Mouse (Mus musculus) ES-E14 (cell line): ENCODE results near the gene Robo1. TPM values are rescaled to one million over a fixed set of nuclear protein-coding genes. Genes with fewer than 3 reads are reported as not detected.

Experiments used
- DNase-seq: peaks from one replicate; pipeline ENCODE4 v3.0.0-alpha.2; 2013; ENCODE audit warnings: low read depth, low spot score
- H3K27ac ChIP-seq: 2 replicates; pipeline ENCODE4 v1.5.1; 2012; ENCODE audit warnings: low read depth, mild to moderate bottlenecking, low read length, moderate library complexity, mixed read lengths; ENCODE audit not compliant: poor library complexity, insufficient read depth, severe bottlenecking
- H3K36me3 ChIP-seq: 2 replicates; pipeline ENCODE4 v1.6.1; 2012; ENCODE audit warnings: mild to moderate bottlenecking, low read length, moderate library complexity, mixed read lengths; ENCODE audit not compliant: control insufficient read depth, poor library complexity, insufficient read depth, severe bottlenecking
- H3K4me1 ChIP-seq, 2 experiments: fragments of 150-350 bp in 1 of 2; sonication (generic) in 1 of 2; 2 replicates each; pipeline ENCODE4 v1.6.1; 2012; ENCODE audit warnings: low read length in 2 of 2, mild to moderate bottlenecking in 1 of 2, mixed read lengths in 1 of 2; ENCODE audit not compliant: control insufficient read depth in 2 of 2, insufficient read depth in 2 of 2, poor library complexity in 1 of 2
- H3K4me3 ChIP-seq, 2 experiments: fragments of 150-350 bp in 1 of 2; sonication (generic) in 1 of 2; 2 replicates each; pipeline ENCODE4 v1.5.1; 2012; ENCODE audit warnings: low read length in 2 of 2, low read depth in 1 of 2, mild to moderate bottlenecking in 1 of 2, mixed read lengths in 1 of 2; ENCODE audit not compliant: insufficient read depth in 1 of 2, poor library complexity in 1 of 2, severe bottlenecking in 1 of 2
- H3K9ac ChIP-seq: 2 replicates; pipeline ENCODE4 v1.6.1; 2012; ENCODE audit warnings: low read depth, mild to moderate bottlenecking, low read length, mixed read lengths; ENCODE audit not compliant: poor library complexity, insufficient read depth, severe bottlenecking
- H3K9me3 ChIP-seq: fragments of 150-350 bp; sonication (generic); 2 replicates; pipeline ENCODE4 v1.6.1; 2012; ENCODE audit warnings: low read depth, mild to moderate bottlenecking, low read length; ENCODE audit not compliant: control insufficient read depth, insufficient read depth
- CHD2 ChIP-seq: IDR thresholded peaks from 2 replicates; pipeline ENCODE4 v1.6.1; 2014; ENCODE audit warnings: mild to moderate bottlenecking, low read depth, low read length, inconsistent platforms
- HCFC1 ChIP-seq: IDR thresholded peaks from 2 replicates; pipeline ENCODE4 v1.6.1; 2012; ENCODE audit warnings: low read length, inconsistent platforms, borderline replicate concordance; ENCODE audit not compliant: insufficient read depth
- MAFK ChIP-seq: IDR thresholded peaks from 2 replicates; pipeline ENCODE4 v1.6.1; 2014; ENCODE audit warnings: mild to moderate bottlenecking, low read depth, low read length, inconsistent platforms; ENCODE audit not compliant: insufficient read depth
- ZC3H11A ChIP-seq: IDR thresholded peaks from 2 replicates; pipeline ENCODE4 v1.6.1; 2012; ENCODE audit warnings: low read depth, mild to moderate bottlenecking, inconsistent platforms, low read length, borderline replicate concordance
- ZNF384 ChIP-seq: IDR thresholded peaks from 2 replicates; pipeline ENCODE4 v1.6.1; 2012; ENCODE audit warnings: low read depth, low read length, inconsistent platforms
- in situ Hi-C, 2 experiments: fragments of 600-800 bp; cut with MboI; formaldehyde crosslinking; loops; one replicate each; pipeline ENCODE4 v1.15.1; 2025; ENCODE audit warnings: low sequenced_read_pairs in 2 of 2, inconsistent platforms in 1 of 2; ENCODE audit not compliant: unreplicated experiment in 2 of 2
- total RNA-seq: library from RNA; depleted of rRNA; stranded (reverse); fragments of 300-350 nt; gene quantifications from 2 replicates; pipeline ENCODE4 v1.2.3, GENCODE M21; 2012

Gene Robo1
- total RNA-seq, 1 experiment: 20.5 TPM

DNA sequence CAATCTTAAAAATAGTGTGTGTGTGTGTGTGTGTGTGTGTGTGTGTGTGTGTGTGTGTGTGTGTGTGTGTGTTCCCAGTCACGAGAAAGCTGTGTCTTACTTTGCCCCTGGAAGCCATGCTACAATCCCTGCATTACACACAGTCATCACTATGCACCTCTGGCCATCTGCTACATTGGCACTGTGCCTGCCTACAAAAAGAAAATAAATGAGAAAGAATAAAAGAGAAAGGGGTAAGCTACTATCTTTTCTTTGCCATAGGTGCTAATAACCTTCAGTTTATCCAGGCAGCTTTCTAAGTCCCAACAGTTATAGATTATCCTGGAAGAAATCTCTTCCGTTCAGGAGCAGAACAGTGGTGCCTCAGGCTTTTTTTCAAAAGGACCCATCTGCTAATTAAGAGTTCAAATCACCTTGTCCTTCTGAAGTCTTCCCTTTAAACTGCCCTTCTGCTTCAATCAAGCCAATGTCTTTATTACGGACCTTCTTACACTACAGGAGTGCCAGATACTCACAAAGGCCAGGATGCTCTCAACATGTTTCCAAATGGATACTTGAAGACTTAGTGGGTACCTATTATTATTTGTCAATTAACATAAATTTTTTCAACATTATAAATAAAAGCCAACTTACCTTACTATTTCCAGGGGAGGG lies 277.2 kb downstream of the Robo1 start:
- in situ Hi-C loops: no loop called here
- Histone ChIP-seq H3K9ac (no peak overlapping the region), H3K36me3 (no peaks in the 10 kb centered on the region), H3K27ac (no peak overlapping the region), H3K4me1 (no peaks in the 10 kb centered on the region), H3K4me3 (no peak overlapping the region), H3K9me3 (no peaks in the 10 kb centered on the region)
- TF ChIP-seq CHD2 (no peak), ZNF384 (no peak), MAFK (no peak), HCFC1 (no peak), ZC3H11A (no peak)
- DNase-seq: no peak

DNA sequence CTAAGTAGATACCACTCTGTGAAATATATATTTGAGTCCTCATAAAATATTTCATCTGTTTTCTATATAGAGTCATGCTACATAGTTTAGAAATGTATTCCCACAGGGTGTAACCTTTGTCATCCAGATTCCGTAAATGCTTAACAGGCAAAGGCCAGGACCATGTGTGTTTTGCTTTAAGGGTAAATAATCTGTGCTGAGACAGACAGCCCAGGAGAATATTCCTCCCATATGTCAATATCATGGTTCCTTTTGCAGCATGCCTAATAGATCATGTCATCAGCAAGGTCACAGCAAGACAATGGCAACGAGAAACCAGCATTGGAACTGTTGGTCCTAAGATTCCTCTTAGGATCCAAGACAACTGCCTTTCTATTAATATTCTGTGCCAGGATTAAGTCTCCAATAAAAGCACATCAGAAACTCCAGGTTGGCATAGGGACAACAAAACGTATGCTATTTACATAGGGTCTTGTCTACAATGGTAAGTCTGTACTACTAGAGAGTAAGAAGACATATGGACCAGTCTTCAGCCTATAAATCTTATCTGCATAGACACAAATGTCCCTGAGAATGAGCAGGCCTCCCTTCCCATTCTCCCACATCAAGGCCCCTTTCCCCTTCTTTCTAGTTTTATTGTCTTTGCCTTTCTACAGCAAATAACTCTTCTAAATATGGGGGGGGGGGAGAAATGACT lies 279.4 kb downstream of the Robo1 start:
- no peaks in the 10 kb centered on the region for H3K36me3 ChIP-seq
- in situ Hi-C loops: no loop called here
- no peak for DNase-seq
- TF ChIP-seq ZNF384: no peak
- no peak for TF ChIP-seq ZC3H11A
- no peak for TF ChIP-seq MAFK
- no peak for TF ChIP-seq CHD2
- TF ChIP-seq HCFC1: no peak
- no peak overlapping the region for H3K27ac ChIP-seq
- no peaks in the 10 kb centered on the region for H3K4me1 ChIP-seq
- no peaks in the 10 kb centered on the region for H3K9me3 ChIP-seq
- no peak overlapping the region for H3K4me3 ChIP-seq
- no peak overlapping the region for H3K9ac ChIP-seq

DNA sequence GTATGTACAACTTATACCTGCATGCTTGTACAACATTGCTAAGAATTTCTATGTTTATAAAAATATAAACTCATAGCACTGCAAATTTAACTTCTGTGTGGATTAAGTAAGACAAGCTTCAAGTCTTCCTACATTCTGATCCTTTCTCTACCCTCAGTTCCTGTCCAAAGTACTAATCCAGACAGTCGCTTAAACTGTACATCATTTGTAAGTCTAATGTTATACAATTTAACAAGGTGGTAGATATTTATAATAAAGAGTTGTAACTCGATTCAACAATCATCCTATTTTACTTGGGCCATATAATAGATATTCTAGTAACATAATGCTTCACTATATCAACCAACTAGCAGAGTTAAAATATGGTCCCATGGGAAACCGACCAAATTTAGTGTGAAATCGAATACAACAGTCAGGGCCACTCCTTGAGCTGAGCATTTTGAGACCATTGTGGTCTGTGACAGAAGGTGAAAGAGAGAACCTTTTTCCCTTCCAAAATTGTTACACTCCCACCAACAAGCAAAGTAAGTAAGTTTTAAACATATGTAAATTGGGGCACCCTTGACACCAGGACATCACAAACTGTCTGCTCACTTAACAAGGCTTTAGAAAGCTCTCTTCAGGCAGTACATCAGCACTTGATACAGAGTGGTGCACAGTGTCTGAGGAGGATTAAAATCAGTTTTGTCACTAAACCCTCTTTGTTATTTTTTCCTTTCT lies 295.5 kb downstream of the Robo1 start:
- Histone ChIP-seq H3K9ac (no peak overlapping the region), H3K27ac (no peak overlapping the region), H3K4me3 (no peak overlapping the region), H3K4me1 (no peaks in the 10 kb centered on the region), H3K9me3 (no peaks in the 10 kb centered on the region), H3K36me3 (no peaks in the 10 kb centered on the region)
- in situ Hi-C loops: no loop called here
- TF ChIP-seq MAFK: no peak
- no peak for TF ChIP-seq ZC3H11A
- no peak for TF ChIP-seq ZNF384
- no peak for TF ChIP-seq HCFC1
- no peak for TF ChIP-seq CHD2
- no peak for DNase-seq

DNA sequence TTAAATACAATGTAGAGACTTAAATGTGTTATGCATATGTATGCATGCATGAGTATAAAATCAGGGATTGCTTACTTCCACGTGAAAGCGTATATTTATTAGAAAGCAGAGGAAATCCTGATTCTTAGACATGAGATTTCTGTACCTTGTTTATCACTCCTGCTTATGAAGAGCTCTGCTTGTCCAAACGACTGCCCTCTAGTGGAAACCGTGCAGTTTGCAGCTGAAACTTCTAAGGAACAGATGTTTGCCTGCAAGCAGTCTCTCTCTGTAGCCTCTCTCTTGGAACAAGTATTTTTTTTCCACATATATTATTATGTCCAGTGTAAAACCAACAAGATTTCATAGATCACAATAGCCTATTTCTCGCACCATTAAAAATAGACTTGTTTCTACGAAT lies 297.0 kb downstream of the Robo1 start:
- Histone ChIP-seq H3K4me1 (no peaks in the 10 kb centered on the region), H3K4me3 (no peak overlapping the region), H3K9ac (no peak overlapping the region), H3K9me3 (no peaks in the 10 kb centered on the region), H3K27ac (no peak overlapping the region), H3K36me3 (no peaks in the 10 kb centered on the region)
- DNase-seq: peak; percentile 58
- in situ Hi-C loops: no loop called here
- no peak for TF ChIP-seq CHD2
- TF ChIP-seq HCFC1: no peak
- TF ChIP-seq ZNF384: no peak
- 0 out of 2 replicates have a peak, but pooled peaks have one; percentile 32 for TF ChIP-seq ZC3H11A
- TF ChIP-seq MAFK: no peak
